Mouse (Mus musculus): Measurements from ENCODE around the gene Nsun5.

GRCm38 (mm10) chr5:135359772-135360171 is 10.0 kb upstream of the Nsun5 start:
- no peak for TF ChIP-seq CTCF (IDR thresholded peaks at IDR 0.05; ENCODE audit: borderline replicate concordance, insufficient read depth, low read depth, low read length)
- TF ChIP-seq POLR2A (IDR thresholded peaks at IDR 0.05; ENCODE audit: borderline replicate concordance, insufficient read depth, low read length): no peak

Measured in cerebellum, adult 2 months (tissue).